Mouse (Mus musculus): ENCODE results near the gene Sbpl. TPM values are rescaled to one million over a fixed set of nuclear protein-coding genes. Genes with fewer than 3 reads are reported as not detected.
A peak's percentile ranks its signal among the peaks of the same experiment; 100 is the strongest.
"Not testable (repeated sequence)": the region's sequence is repeated elsewhere in the genome, so short reads cannot be mapped to it uniquely, and the experiment has no call there.

Gene Sbpl
- total RNA-seq, 2 experiments from 2014 or later = not detected

DNA sequence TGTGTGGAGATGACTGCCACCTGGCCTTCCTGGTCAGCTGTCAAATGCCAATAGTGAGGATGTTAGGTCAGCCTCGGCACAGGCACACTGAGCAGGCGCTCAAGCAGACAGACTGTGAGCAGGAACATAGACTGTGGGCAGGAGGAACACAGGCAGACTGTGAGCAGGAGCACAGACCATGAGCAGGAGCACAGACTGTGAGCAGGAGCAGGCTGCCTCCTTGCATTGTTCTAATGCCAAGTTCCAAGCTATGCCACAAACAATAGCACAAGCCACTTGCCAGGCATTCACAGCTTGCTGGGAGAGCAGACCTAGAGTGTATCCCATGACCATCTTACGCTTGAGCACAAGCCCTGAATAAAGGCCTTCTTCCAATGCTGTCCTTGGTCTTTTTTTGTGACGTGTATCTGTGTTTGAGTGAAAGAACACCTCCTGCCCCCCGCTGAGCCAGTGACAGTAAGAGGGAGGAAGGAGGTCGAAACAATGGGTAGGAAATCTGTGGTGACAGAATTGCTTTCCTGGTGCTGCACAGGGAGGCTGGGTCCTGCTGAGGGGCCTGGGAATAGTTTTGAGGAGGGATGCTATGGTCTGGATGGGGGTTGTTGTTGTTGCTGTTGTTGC, 10.8 kb upstream of the Sbpl start:
- DNase-seq (ENCODE audit: low spot score in 2 of 2) = no peak
- intact Hi-C loops (cut with DNase I) = loop anchor here (5.0 kb wide), 1 partner anchor 46 kb away; no protein-coding TSS in a partner anchor

DNA sequence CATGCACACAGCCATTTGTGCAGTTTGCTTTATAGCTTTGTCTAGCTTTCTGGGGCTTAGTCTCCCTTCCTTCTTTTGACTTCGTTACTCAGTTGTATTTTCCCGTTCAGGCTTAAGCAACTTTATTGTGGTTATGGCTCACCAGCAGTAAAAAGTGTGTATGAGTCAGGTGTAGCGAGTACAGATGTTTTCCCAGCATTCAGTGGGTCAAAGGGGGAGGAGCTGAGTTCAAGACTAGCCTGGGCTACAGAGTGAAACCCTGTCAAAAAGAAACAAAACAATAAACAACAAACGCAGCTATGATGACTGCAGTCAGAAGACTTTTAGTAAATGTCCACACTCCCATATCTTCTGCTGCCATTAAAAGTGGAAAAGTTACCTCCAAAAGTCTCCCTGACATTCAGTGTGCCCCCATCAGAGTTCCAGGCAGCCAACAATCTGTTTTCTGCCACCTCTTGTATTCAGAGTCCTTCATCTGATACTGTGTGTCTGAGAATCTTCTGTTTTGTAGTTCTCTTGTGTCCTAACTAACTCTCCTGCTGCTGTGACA, 6.6 kb upstream of the Sbpl start:
- no peak for DNase-seq (ENCODE audit: low spot score in 2 of 2)
- intact Hi-C loops (cut with DNase I) = loop anchor here (5.0 kb wide), 1 partner anchor 189 kb away; the partner anchor contains the start of gene Flywch1

DNA sequence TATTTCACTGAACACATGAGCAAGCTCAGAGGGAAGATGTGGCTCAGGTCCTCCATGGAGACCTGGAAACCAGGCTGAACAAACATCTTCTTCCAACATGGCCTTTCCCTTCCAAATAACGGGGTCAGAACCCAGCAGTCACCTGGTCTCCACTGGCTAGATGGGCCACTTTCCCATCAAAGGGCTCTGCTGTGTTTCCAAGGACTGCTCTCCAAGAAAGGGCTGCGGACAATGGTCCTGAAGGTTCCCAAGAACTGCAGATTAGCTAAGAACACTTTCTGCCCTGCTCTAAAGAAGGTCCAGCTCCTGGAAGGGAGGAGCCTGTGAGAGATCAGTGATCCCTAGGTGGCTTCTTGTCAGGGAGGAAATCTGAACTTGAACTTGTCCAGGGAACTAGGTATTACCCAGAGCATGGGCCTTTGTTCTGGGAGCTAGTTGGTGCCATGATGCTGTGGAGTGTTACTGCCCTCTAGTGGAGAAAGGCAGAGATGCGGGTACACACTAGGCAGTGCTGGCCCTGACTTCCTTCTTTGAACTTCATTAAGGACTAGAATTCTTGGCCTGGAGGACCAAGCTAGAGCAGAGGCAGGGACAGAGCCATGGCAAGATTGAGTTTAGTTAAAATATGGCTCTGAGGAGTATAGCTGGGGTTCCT, 5.1 kb upstream of the Sbpl start:
- intact Hi-C loops (cut with DNase I) = loop anchor here (1.0 to 5.0 kb wide), 3 partner anchors 86 to 188 kb away; partner anchors contain the start of gene Flywch1
- peak; percentile 85 to 91 for DNase-seq (ENCODE audit: low spot score in 2 of 2)

DNA sequence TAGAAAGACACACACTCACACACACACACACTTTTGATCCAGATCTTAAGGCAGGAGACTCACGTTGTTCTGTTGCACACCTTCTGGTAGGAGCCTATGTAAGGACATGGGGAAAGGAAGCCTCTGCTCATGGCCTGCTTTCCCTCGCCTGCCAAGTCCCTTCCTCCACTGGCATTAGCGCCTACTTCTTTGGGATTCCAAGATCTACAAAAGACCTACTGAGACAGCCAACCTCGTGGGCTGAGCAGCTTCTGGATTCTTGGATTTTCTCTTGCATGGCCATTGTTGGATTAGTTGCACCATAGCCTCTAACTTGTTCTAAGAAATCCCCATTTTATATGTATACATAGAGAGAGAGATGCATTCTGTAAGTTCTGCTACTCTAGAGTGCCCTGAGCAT, 4.2 kb downstream of the Sbpl start:
- intact Hi-C loops (cut with DNase I) = not testable (repeated sequence)

DNA sequence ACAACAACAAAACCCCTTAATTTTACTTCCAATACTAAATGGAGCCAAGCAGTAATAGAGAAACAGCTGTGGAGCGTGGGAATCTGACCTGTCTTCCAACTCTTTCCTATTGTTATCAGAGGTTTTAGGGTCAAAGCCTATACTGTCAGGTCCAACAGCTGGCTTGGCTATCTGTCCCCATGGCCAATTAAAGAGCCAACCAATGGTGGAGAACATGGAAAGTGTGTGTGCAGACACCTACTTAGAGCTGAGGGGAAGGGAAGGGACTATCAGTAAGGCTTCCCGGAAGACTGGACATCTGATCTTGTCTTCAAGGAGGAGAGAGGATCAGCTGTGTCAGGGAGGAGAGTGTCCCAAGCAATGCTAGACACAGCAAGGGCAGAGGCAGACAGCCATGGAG, 6.0 kb downstream of the Sbpl start:
- intact Hi-C loops (cut with DNase I) = no loop called here
- DNase-seq (ENCODE audit: low spot score in 2 of 2) = no peak

More for the DNA sequence above, 4.2 kb downstream of the Sbpl start:
- peak in 1 of 2 experiments; percentile 11 for DNase-seq (ENCODE audit: low spot score in 2 of 2)

DNA sequence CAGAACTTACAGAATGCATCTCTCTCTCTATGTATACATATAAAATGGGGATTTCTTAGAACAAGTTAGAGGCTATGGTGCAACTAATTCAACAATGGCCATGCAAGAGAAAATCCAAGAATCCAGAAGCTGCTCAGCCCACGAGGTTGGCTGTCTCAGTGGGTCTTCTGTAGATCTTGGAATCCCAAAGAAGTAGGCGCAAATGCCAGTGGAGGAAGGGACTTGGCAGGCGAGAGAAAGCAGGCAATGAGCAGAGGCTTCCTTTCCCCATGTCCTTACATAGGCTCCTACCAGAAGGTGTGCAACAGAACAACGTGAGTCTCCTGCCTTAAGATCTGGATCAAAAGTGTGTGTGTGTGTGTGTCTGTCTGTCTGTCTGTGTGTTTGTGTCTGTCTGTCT, 7.6 kb downstream of the Sbpl start:
- intact Hi-C loops (cut with DNase I) = not testable (repeated sequence)
- peak in 1 of 2 experiments; percentile 57 for DNase-seq (ENCODE audit: low spot score in 2 of 2)

DNA sequence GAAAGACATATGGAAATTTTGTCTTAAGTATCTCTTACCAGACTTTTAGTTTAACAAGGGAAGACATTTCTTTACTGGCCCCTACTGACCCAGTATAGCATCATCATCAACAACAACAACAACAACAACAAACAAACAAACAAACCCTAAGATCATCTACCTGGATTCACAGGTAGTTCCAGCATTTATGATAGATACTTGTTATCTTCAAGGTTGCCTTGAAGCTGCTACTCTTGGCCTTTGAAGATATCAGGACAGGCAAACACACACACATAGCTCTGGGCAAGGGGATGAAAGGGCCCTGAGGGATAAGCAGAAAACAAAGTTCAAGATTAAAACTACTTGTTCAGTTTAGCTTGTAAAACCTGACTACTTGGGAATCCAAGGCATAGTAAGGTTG, 13.7 kb downstream of the Sbpl start, which contains the start of gene Sbp:
Gene Sbp, plus strand, starts transcription at position 301 of the 400 bp plus-strand sequence.
- intact Hi-C loops (cut with DNase I) = no loop called here
- no peak for DNase-seq (ENCODE audit: low spot score in 2 of 2)

DNA sequence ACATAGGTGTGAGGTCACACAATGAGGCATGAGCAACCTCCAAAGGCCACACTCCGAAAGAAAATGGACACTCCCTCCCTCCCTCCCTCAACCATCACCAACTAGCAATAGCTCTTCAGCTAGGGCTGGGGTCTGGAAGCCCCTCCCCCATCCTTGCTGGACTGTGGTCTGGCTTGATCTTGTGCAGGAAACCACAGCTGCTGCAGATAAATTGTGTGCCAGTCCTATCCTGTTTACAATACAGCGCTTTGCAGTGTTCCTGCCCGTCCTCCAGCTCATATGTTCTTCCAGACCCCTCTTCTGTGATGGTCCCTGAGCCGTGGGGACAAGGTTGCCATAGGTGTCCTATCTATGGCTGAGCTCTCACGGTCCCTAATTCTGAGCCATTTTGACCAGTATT, 23.9 kb downstream of the Sbpl start:
- no peak for DNase-seq (ENCODE audit: low spot score in 2 of 2)
- intact Hi-C loops (cut with DNase I) = no loop called here

DNA sequence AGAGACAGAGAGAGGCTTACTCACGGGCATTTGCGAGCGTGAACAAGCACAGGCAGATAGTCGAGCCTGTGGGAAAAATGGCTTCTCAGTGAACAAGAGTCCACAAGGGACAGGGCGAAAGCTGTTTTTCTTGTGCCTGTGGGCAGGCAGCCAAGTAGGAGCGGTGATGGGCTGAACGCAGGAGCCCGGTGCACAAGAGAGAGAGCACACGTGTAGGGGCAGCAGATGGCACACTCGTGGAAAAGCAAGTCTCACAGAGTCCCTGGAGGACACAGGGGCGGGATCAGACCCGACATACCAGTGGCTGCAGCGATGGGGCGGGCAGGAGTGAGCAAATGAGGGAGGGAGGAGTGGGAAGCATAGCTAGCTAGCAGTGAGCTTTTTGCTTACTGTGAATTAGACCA, 30.0 kb downstream of the Sbpl start:
- peak; percentile 57 to 63 for DNase-seq (ENCODE audit: low spot score in 2 of 2)
- intact Hi-C loops (cut with DNase I) = no loop called here

DNA sequence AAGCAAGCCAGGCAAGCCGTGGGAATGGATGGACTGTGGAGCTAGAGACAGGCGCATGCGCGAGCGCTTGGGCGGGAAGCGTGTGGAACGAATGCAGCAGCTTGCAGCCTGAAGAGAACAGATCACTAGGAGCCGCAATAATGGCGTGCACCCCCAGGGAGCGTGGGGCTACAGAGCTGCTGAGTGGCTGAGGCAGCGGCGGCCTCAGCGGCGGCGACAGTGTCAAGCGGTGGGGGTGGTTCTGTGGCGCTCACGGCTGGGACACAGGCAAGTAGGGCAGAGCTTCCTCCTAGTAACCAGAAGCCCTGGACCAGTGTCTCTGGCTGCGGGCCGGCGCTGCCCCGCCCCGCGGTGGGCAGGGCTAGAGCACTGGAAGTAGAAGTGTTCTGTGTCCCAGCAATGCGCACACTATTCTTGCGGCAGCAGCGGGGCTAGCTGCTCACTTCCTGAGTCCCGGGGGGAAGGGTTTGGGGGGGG, 30.5 kb downstream of the Sbpl start:
- DNase-seq (ENCODE audit: low spot score in 2 of 2) = peak; percentile 88 to 93
- intact Hi-C loops (cut with DNase I) = loop anchor here (5.0 kb wide), 1 partner anchor 47 kb away; no protein-coding TSS in a partner anchor

DNA sequence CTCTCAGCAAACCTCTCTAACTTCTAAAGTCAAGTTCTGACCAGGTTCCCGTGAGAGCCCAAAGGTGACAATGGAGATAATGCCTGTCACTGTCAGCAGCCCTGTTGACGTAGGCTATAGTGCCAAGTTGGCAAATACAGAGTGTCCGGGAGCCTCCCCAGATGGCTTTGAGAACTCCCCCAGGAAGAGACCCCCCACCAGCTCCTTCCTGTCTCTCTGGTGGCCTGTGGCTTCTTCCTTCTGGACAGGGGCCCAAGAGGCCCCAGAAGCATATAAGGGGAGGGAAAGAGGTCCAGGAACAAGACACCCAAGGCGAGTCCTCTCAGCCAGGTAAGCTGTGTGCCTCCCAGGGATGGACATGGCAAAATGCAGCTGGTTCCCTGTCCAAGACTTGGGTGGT, 37.9 kb downstream of the Sbpl start, which contains the start of gene Dcpp3:
Gene Dcpp3, plus strand, starts transcription at position 301 of the 400 bp plus-strand sequence.
- intact Hi-C loops (cut with DNase I); DNase-seq (ENCODE audit: low spot score in 2 of 2): not testable (repeated sequence)

Other genes with a start within 250 kb of the Sbpl start
- not detected for gene 1520401A03Rik, start 232.5 kb downstream of the Sbpl start, total RNA-seq (2021)
- 1 to 10 TPM; 3.0 to 3.3 TPM for gene Pkmyt1, start 228.9 kb downstream of the Sbpl start, total RNA-seq (2021)
- gene Paqr4, start 214.4 kb downstream of the Sbpl start, total RNA-seq (2021) = 10 to 100 TPM; 52.8 to 58.2 TPM
- gene Kremen2, start 209.4 kb downstream of the Sbpl start, total RNA-seq (2021) = under 1 TPM; 0.60 to 0.71 TPM
- gene Flywch1, start 183.7 kb downstream of the Sbpl start, total RNA-seq (2021) = 100 to 1,000 TPM; 304 to 305 TPM
- gene Flywch2, start 169.2 kb downstream of the Sbpl start, total RNA-seq (2021) = 10 to 100 TPM; 14.5 to 15.4 TPM
- 100 to 1,000 TPM; 495 to 577 TPM for gene Srrm2, start 164.7 kb downstream of the Sbpl start, total RNA-seq (2021)
- 100 to 1,000 TPM; 359 to 371 TPM for gene Elob, start 126.1 kb downstream of the Sbpl start, total RNA-seq (2021)
- not detected for gene Prss33, start 119.2 kb downstream of the Sbpl start, total RNA-seq (2021)
- gene Prss32, start 111.4 kb downstream of the Sbpl start, total RNA-seq (2021) = not detected
- gene Prss41, start 111.1 kb downstream of the Sbpl start, total RNA-seq (2021) = 1 to 10 TPM; 1.1 to 2.3 TPM
- not detected for gene Prss21, start 87.2 kb downstream of the Sbpl start, total RNA-seq (2021)
- not detected for gene Dcpp1, start 74.4 kb downstream of the Sbpl start, total RNA-seq (2021)
- gene Dcpp2, start 74.4 kb downstream of the Sbpl start, total RNA-seq (2021) = not detected
- gene Dcpp3, start 37.8 kb downstream of the Sbpl start, total RNA-seq (2021) = not detected
- not detected for gene Sbp, start 13.6 kb downstream of the Sbpl start, total RNA-seq (2021)
- under 1 TPM; 0.30 to 0.44 TPM for gene Prss30, start 25.3 kb upstream of the Sbpl start, total RNA-seq (2021)
- 1 to 10 TPM; 1.2 to 1.6 TPM for gene Prss22, start 42.8 kb upstream of the Sbpl start, total RNA-seq (2021)
- not detected for gene Prss27, start 82.9 kb upstream of the Sbpl start, total RNA-seq (2021)
- gene Kctd5, start 118.2 kb upstream of the Sbpl start, total RNA-seq (2021) = 10 to 100 TPM; 25.7 to 27.0 TPM
- gene Pdpk1, start 195.7 kb upstream of the Sbpl start, total RNA-seq (2021) = 100 to 1,000 TPM; 109 to 112 TPM
- gene Amdhd2, start 208.5 kb upstream of the Sbpl start, total RNA-seq (2021) = 10 to 100 TPM; 25.9 to 28.3 TPM
- gene Atp6v0c, start 214.4 kb upstream of the Sbpl start, total RNA-seq (2021) = 1,000 to 10,000 TPM; 1,342 to 1,424 TPM